Mouse (Mus musculus) CH12.LX (cell line): ENCODE results near the gene Itln1.

ENCODE experiments used
- CTCF ChIP-seq, 2 experiments: IDR thresholded peaks in 1 of 2; conservative IDR thresholded peaks in 1 of 2; 2 replicates each; pipeline ENCODE4 v1.5.1; 2011 to 2012; ENCODE audit warnings: low read depth in 2 of 2, low read length in 2 of 2, improper control_type of control experiment in 1 of 2, inconsistent platforms in 1 of 2, mild to moderate bottlenecking in 1 of 2, moderate library complexity in 1 of 2
- EP300 ChIP-seq: IDR thresholded peaks from 2 replicates; pipeline ENCODE4 v1.6.1; 2011; ENCODE audit warnings: low read length, improper control_type of control experiment
- HCFC1 ChIP-seq: IDR thresholded peaks from 2 replicates; pipeline ENCODE4 v1.6.1; 2012; ENCODE audit warnings: low read depth, mild to moderate bottlenecking, inconsistent platforms, low read length, improper control_type of control experiment
- JUND ChIP-seq: conservative IDR thresholded peaks from 2 replicates; pipeline ENCODE4 v1.6.1; 2011; ENCODE audit warnings: low read depth, low read length, improper control_type of control experiment
- KAT2A ChIP-seq: IDR thresholded peaks from 2 replicates; pipeline ENCODE4 v1.6.1; 2012; ENCODE audit warnings: low read length, improper control_type of control experiment, inconsistent platforms; ENCODE audit not compliant: insufficient replicate concordance
- MAX ChIP-seq: IDR thresholded peaks from 2 replicates; pipeline ENCODE4 v1.6.1; 2011; ENCODE audit warnings: low read length, improper control_type of control experiment
- NRF1 ChIP-seq: IDR thresholded peaks from 2 replicates; pipeline ENCODE4 v1.6.1; 2014; ENCODE audit warnings: low read depth, mild to moderate bottlenecking, inconsistent platforms, low read length, improper control_type of control experiment, moderate library complexity
- POLR2A ChIP-seq: IDR thresholded peaks from 2 replicates; pipeline ENCODE4 v1.6.1; 2011; ENCODE audit warnings: low read depth, mild to moderate bottlenecking, improper control_type of control experiment, low read length
- POLR2AphosphoS2 ChIP-seq: IDR thresholded peaks from 2 replicates; pipeline ENCODE4 v1.6.1; 2011; ENCODE audit warnings: low read depth, low read length, improper control_type of control experiment
- SIN3A ChIP-seq: IDR thresholded peaks from 2 replicates; pipeline ENCODE4 v1.6.1; 2012; ENCODE audit warnings: low read length, improper control_type of control experiment, inconsistent platforms
- TBP ChIP-seq: conservative IDR thresholded peaks from 2 replicates; pipeline ENCODE4 v1.6.1; 2011; ENCODE audit warnings: low read depth, low read length, improper control_type of control experiment
- USF1 ChIP-seq: IDR thresholded peaks from 2 replicates; pipeline ENCODE4 v1.6.1; 2014; ENCODE audit warnings: low read depth, mild to moderate bottlenecking, inconsistent platforms, low read length, improper control_type of control experiment

DNA sequence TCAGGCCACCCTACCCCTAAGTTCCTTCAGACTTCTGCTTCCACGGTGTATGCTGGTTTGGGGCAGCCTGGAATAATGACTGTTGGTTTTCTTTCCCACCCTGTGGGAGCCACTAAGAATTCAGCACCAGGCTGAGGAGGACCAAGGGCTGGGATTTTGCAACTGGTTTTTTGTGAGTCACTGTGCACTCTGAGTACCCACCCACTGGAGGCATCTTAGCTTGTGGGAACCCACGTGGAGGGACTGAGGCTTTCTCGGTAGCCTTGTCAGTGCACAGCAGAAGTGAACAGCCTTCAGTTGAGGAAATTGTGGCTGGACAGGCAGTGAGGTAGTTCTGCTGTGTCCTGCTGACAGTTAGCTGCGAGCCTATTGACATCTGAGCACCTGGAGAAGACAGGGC lies 23.8 kb upstream of the Itln1 start, which contains the start of gene Cd244a:
- TF ChIP-seq CTCF (conservative IDR thresholded peaks at IDR 0.05 in 1 of 2, IDR thresholded peaks at IDR 0.05 in 1 of 2; ENCODE audit: low read depth in 2 of 2, low read length in 2 of 2) (no peak), EP300 (no peak), USF1 (no peak), JUND (no peak), HCFC1 (no peak), SIN3A (no peak), POLR2A (no peak), TBP (no peak), MAX (no peak), NRF1 (no peak), KAT2A (no peak), POLR2AphosphoS2 (no peak)
